Mouse (Mus musculus) thymus, adult 2 months (tissue): ENCODE measurements around the gene Stk10. TPM values are rescaled to one million over a fixed set of nuclear protein-coding genes. Genes with fewer than 3 reads are reported as not detected.

Experiments
- DNase-seq: peaks from one replicate; pipeline ENCODE4 v3.0.0; 2021
- H3K27ac ChIP-seq: fragments of 200-500 bp; 2 replicates; pipeline ENCODE4 v1.5.1; 2012; ENCODE audit warnings: low read length, control low read depth; ENCODE audit not compliant: control insufficient read depth, insufficient read depth
- H3K27me3 ChIP-seq: fragments of 200-500 bp; 2 replicates; pipeline ENCODE4 v1.6.1; 2012; ENCODE audit warnings: mild to moderate bottlenecking, low read length, moderate library complexity, mixed read lengths; ENCODE audit not compliant: control insufficient read depth, insufficient read depth
- H3K36me3 ChIP-seq: fragments of 200-500 bp; 2 replicates; pipeline ENCODE4 v1.6.1; 2012; ENCODE audit warnings: mild to moderate bottlenecking, low read length, moderate library complexity; ENCODE audit not compliant: control insufficient read depth, insufficient read depth
- H3K4me1 ChIP-seq: fragments of 200-500 bp; replicated peaks from 2 replicates; pipeline ENCODE4 v1.6.1; 2012; ENCODE audit warnings: low read length; ENCODE audit not compliant: control insufficient read depth, insufficient read depth
- H3K4me3 ChIP-seq: fragments of 200-500 bp; 2 replicates; pipeline ENCODE4 v1.5.1; 2012; ENCODE audit warnings: mild to moderate bottlenecking, low read length, control low read depth, moderate library complexity; ENCODE audit not compliant: control insufficient read depth, insufficient read depth
- CTCF ChIP-seq: fragments of 200-500 bp; IDR thresholded peaks from 2 replicates; pipeline ENCODE4 v1.5.1; 2012; ENCODE audit warnings: mild to moderate bottlenecking, control low read depth, low read length, moderate library complexity, borderline replicate concordance; ENCODE audit not compliant: control insufficient read depth, poor library complexity, insufficient read depth; ENCODE audit errors: extremely low read depth
- POLR2A ChIP-seq: fragments of 200-500 bp; IDR thresholded peaks from 2 replicates; pipeline ENCODE4 v1.6.1; 2012; ENCODE audit warnings: mild to moderate bottlenecking, low read length, control low read depth, moderate library complexity; ENCODE audit not compliant: control insufficient read depth, poor library complexity, insufficient read depth; ENCODE audit errors: extremely low read depth
- WGBS: fragments of 180-500 bp; shearing (Covaris S2); methylation state at CpG from one replicate; pipeline ENCODE4 v1.1.7; 2018; 5-methylcytosine and 5-hydroxymethylcytosine counted together
- polyA plus RNA-seq: library from polyadenylated mRNA; depleted of rRNA; stranded (reverse); fragments of >200 nt; gene quantifications from 2 replicates; pipeline ENCODE4 v1.2.3, GENCODE M21; 2012

The Stk10 gene
- polyA plus RNA-seq, 1 experiment, result 50.3 TPM

DNA sequence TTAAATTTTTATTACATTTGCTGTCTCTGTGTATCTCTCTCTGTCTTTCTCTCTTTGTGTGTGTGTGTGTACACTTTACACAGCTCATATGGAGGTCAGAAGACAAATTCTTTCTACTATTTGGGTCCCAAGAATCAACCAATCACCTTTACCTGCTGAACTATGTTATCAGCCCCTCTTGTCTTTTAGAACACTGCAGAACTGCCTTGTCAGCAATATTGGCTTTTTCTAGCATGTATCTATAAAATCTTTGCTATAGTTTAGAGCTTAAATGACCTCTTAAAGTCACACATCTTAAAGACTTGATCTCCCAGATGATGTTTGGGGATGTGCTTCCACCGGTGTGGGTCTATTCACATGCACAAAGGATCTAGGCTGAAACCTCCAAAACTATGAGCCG lies 42.0 kb upstream of the Stk10 start:
- H3K4me1 ChIP-seq, result peaks cover 3% of the 10 kb centered on the region; the same call in 1 of the 2 replicates
- TF ChIP-seq CTCF (no peak), POLR2A (no peak)
- no peak overlapping the region for H3K4me3 ChIP-seq
- no peaks in the 10 kb centered on the region for H3K36me3 ChIP-seq
- H3K27me3 ChIP-seq, result no peaks in the 10 kb centered on the region
- DNase-seq, result no peak
- 96% methylated on average over 2 of the region's 2 CpGs for WGBS
- H3K27ac ChIP-seq, result no peak overlapping the region

DNA sequence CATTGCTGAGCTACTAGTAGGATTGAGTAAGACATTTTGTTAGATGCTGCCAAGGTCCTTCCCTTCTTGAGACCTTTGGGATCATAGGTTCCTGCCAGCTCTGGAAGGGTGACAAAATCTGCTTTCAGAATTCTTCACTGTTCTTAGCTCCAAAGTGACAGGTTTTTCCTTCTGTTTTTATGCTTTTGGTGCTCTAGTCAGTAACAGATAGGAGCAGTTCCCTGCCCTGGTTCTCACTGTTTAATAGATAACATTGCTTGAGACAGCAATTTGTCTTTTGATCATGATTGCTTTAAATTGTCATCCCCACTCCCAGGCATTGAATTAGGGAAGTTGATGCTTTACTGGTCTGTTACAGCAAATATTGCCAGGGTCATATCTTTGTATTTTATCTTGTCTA lies 39.8 kb upstream of the Stk10 start:
- no peak for TF ChIP-seq POLR2A
- TF ChIP-seq CTCF, result no peak
- no peaks in the 10 kb centered on the region for H3K36me3 ChIP-seq
- no peak for DNase-seq
- no peaks in the 10 kb centered on the region for H3K4me1 ChIP-seq
- no peak overlapping the region for H3K4me3 ChIP-seq
- H3K27ac ChIP-seq, result no peak overlapping the region
- no peaks in the 10 kb centered on the region for H3K27me3 ChIP-seq

DNA sequence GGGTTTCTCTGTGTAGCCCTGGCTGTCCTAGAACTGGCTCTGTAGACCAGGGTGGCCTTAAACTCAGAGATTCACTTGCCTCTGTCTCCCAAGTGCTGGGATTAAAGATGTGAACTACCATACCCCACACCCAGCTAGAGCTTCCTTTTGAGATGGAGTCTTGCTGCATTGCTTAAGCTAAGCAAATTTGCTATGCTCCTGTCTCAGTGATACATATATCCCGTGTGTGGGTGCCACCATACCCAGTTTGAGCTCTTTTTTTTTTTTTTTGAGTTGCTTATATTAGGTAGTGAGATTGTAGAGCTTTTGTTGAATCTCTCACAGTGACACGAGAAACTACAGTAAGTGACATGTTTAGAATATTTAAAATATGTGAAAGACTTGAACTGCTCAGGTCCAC lies 37.8 kb upstream of the Stk10 start:
- Histone ChIP-seq H3K27ac (no peak overlapping the region), H3K27me3 (no peaks in the 10 kb centered on the region), H3K4me3 (no peak overlapping the region), H3K36me3 (no peaks in the 10 kb centered on the region), H3K4me1 (no peaks in the 10 kb centered on the region)
- TF ChIP-seq CTCF (no peak), POLR2A (no peak)
- WGBS, result 88% methylated on average over 2 of the region's 2 CpGs
- DNase-seq, result no peak

DNA sequence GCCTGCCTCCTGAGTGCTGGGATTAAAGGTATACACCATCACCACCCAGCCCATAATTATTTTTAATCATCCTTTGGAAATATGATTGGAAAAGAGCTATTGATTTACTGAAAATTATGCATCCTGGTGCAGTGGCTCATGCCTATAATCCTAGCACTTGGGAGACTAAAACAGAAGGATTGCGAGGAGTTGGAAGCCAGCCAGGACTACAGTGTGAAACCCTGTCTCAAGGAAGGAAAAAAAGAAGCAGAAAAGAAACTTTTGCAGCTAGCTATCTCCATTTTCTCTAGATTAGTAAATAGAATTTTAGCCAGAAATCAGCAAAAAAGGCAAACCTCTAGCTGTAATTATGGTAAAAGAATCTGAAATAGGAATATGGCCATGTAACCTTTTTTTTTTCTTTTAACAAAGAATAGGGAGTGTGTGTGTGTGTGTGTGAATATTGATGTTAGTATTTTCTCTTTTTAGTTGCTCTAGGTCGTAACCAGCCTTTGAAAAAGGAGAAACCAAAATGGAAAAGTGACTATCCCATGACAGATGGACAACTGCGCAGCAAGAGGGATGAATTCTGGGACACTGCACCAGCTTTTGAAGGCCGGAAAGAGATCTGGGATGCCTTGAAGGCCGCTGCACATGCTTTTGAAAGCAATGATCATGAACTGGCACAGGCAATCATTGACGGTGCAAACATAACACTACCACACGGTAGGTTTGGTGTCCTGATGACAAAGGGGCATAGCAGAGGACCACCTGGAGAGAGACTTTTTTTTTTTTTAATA lies 34.2 kb upstream of the Stk10 start:
- TF ChIP-seq CTCF (no peak), POLR2A (no peak)
- no peaks in the 10 kb centered on the region for H3K27me3 ChIP-seq
- no peaks in the 10 kb centered on the region for H3K36me3 ChIP-seq
- WGBS, result 94% methylated on average over 7 of the region's 7 CpGs
- no peaks in the 10 kb centered on the region for H3K4me1 ChIP-seq
- H3K27ac ChIP-seq, result no peak overlapping the region
- H3K4me3 ChIP-seq, result no peak overlapping the region
- DNase-seq, result no peak

DNA sequence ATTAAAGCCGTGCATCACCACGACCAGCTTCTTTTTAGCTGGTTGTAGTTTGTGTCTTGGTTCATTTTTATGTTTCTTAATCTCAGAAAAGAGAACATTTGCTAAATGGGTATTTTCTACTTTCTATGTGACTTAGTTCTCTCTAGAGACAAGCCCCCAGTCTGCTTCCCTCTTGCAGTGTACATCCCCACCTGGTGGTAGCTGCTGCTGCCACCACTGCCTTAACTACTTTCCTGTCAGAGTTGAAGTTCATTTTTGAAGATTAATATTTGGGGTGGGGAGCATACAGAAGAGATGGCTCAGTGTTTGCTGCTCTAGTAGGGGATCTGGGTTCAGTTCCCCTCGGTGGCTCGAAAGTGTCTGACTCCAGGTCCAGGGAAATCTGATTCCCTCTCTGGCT lies 33.2 kb upstream of the Stk10 start:
- TF ChIP-seq CTCF, result no peak
- TF ChIP-seq POLR2A, result no peak
- DNase-seq, result no peak

DNA sequence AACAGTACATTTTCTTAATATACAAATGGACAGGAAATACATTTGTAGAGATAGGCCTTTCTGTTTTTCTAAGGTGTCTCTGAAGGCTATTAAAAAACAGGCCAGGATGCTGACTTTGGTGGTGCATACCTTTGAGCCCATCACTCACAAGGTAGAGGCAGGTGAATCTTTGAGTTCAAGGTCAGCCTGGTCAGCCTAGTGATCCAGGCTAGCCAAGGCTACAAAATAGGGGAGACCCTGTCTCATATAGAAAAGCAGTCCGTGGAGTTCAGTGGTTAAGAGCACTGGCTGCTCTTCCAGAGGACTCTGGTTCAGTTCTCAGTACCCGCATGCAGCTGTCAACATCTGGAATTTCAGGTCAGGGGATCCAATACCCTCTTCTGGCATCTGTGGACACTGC lies 29.4 kb upstream of the Stk10 start:
- Histone ChIP-seq H3K36me3 (no peaks in the 10 kb centered on the region), H3K27ac (no peak overlapping the region)
- WGBS, result 100% methylated on average over 2 of the region's 2 CpGs

More for the DNA sequence above, 33.2 kb upstream of the Stk10 start:
- H3K36me3 ChIP-seq, result no peaks in the 10 kb centered on the region
- H3K27ac ChIP-seq, result no peak overlapping the region
- no peak overlapping the region for H3K4me3 ChIP-seq
- no peaks in the 10 kb centered on the region for H3K27me3 ChIP-seq
- H3K4me1 ChIP-seq, result no peaks in the 10 kb centered on the region
- 95% methylated on average over 4 of the region's 4 CpGs for WGBS

More for the DNA sequence above, 29.4 kb upstream of the Stk10 start:
- no peaks in the 10 kb centered on the region for H3K4me1 ChIP-seq
- DNase-seq, result no peak
- H3K4me3 ChIP-seq, result no peak overlapping the region
- TF ChIP-seq POLR2A (no peak), CTCF (no peak)
- no peaks in the 10 kb centered on the region for H3K27me3 ChIP-seq
